Mouse (Mus musculus) forebrain, embryonic 13.5 days (tissue): ENCODE measurements around the gene Pnpla1. TPM values are rescaled to one million over a fixed set of nuclear protein-coding genes. Genes with fewer than 3 reads are reported as not detected.

Source experiments
- ATAC-seq: fragments of 200-750 bp; cut with Nextera tagmentation; 2 replicates; pipeline ENCODE4 v1.8.0; 2017
- H3K27ac ChIP-seq: fragments of 300-500 bp; sonication (generic); 2 replicates; pipeline ENCODE4 v1.5.1; 2015; ENCODE audit warnings: inconsistent platforms, mild to moderate bottlenecking, moderate library complexity
- H3K27me3 ChIP-seq: fragments of 300-500 bp; sonication (generic); 2 replicates; pipeline ENCODE4 v1.6.1; 2015; ENCODE audit warnings: mild to moderate bottlenecking, inconsistent platforms
- H3K36me3 ChIP-seq: fragments of 300-500 bp; sonication (generic); 2 replicates; pipeline ENCODE4 v1.6.1; 2015; ENCODE audit warnings: mild to moderate bottlenecking, inconsistent platforms; ENCODE audit not compliant: poor library complexity, severe bottlenecking
- H3K4me1 ChIP-seq: fragments of 300-500 bp; sonication (generic); 2 replicates; pipeline ENCODE4 v1.6.1; 2015; ENCODE audit warnings: inconsistent platforms
- H3K4me2 ChIP-seq: fragments of 300-500 bp; sonication (generic); 2 replicates; pipeline ENCODE4 v1.6.1; 2015; ENCODE audit warnings: inconsistent platforms, mild to moderate bottlenecking, moderate library complexity
- H3K4me3 ChIP-seq: fragments of 300-500 bp; sonication (generic); 2 replicates; pipeline ENCODE4 v1.5.1; 2015; ENCODE audit warnings: mild to moderate bottlenecking, inconsistent platforms
- H3K9ac ChIP-seq: fragments of 300-500 bp; sonication (generic); 2 replicates; pipeline ENCODE4 v1.6.1; 2015; ENCODE audit warnings: mild to moderate bottlenecking, inconsistent platforms
- H3K9me3 ChIP-seq: fragments of 300-500 bp; sonication (generic); replicated peaks from 2 replicates; pipeline ENCODE4 v1.6.1; 2016; ENCODE audit warnings: inconsistent platforms
- WGBS: fragments of 180-500 bp; shearing (Covaris S2); methylation state at CpG from one replicate; pipeline ENCODE4 v1.1.7; 2015; 5-methylcytosine and 5-hydroxymethylcytosine counted together
- polyA plus RNA-seq: library from polyadenylated mRNA; unstranded; fragments of >200 nt; fragmentation: Nextera tagmentation; extraction: Ambion mirVana; gene quantifications from 2 replicates; pipeline ENCODE4 v1.2.1, GENCODE M21; 2015

Pnpla1 gene
- polyA plus RNA-seq, 1 experiment from 2014 or later, result not detected

DNA sequence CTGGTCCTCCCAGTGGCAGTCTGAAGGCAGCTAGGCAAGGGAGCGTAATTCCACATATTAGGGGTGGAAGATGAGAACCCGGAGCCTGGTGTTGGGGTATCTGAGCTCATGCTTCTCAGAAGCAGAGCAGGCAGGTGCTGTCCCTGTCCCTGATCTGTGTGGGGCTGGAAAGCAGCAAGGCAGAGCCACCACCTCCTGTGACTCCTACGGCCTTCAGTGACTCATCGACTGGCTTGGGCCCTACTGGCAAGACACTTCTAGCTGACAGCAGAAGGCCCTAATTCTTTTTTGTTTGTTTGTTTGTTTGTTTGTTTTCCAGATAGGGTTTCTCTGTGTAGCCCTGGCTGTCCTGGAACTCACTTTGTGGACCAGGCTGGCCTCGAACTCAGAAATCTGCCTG, 7.7 kb upstream of the Pnpla1 start:
- Histone ChIP-seq H3K4me2 (no peak overlapping the region), H3K36me3 (no peaks in the 10 kb centered on the region), H3K27me3 (no peaks in the 10 kb centered on the region), H3K27ac (no peak overlapping the region), H3K4me3 (no peak overlapping the region), H3K9me3 (no peaks in the 10 kb centered on the region), H3K4me1 (no peaks in the 10 kb centered on the region), H3K9ac (no peak overlapping the region)
- ATAC-seq, result no peak
- 95% methylated on average over 5 of the region's 5 CpGs for WGBS

DNA sequence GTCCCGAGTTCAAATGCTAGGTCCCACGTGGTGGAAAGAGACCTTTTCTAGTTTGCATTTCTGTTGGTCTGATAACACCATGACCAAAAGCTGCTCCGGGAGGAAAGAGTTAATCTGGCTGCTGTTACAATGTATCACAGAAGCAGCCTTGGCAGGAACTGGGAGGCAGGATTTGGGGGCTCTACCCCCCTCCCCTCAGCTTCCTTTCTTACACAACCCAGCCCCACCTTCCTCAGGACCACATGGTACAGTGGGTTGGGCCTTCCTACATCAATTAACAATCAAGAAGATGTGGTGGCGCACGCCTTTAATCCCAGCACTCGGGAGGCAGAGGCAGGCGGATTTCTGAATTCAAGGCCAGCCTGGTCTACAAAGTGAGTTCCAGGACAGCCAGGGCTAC, 3.8 kb upstream of the Pnpla1 start:
- WGBS, result 84% methylated on average over 7 of the region's 7 CpGs
- no peaks in the 10 kb centered on the region for H3K27me3 ChIP-seq
- no peaks in the 10 kb centered on the region for H3K4me1 ChIP-seq
- H3K36me3 ChIP-seq, result 0 out of 2 replicates have a peak, but pooled peaks cover 4% of the 10 kb centered on the region
- no peak for ATAC-seq
- H3K4me2 ChIP-seq, result no peak overlapping the region
- H3K27ac ChIP-seq, result no peak overlapping the region
- no peak overlapping the region for H3K9ac ChIP-seq
- no peak overlapping the region for H3K4me3 ChIP-seq
- H3K9me3 ChIP-seq, result peaks cover 6% of the 10 kb centered on the region; the same call in 1 of the 2 replicates

DNA sequence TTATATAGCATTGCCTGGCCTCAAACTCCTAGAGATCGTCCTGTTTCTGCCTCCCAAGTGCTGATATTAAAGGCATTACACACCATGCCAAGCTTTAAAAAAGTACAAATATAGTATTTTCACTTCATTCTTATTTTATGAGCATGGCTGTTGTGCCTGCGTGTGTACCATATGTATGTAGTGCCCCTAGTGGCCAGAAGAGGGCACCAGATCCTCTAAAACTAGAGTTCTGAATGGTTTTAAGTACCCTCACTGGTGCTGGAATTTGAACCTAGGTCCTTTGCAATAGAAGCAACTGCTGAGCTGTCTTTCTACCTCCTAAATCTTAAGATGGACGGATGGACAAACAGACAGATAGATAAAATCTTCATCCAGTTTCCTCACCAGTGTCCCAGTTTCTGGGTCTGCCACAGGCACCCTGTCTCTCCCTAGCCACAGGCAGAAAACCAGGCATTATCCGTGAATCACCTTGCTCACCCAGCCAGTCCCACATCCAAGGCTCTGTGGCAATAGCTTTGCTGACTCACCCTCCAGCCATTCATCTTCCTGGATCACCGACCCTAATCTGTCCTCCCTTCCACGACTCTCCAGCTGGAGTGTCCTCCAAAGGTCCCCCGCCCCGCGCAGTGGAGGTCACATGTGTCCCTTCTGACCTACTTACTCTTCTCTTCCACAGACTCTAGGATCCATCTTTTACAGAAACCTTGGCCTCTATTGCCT, 2.9 kb upstream of the Pnpla1 start:
- Histone ChIP-seq H3K9me3 (peaks cover 6% of the 10 kb centered on the region; the same call in 1 of the 2 replicates), H3K27me3 (no peaks in the 10 kb centered on the region), H3K4me2 (no peak overlapping the region), H3K36me3 (0 out of 2 replicates have a peak, but pooled peaks cover 4% of the 10 kb centered on the region), H3K9ac (no peak overlapping the region), H3K27ac (no peak overlapping the region), H3K4me3 (no peak overlapping the region), H3K4me1 (no peaks in the 10 kb centered on the region)
- WGBS, result 85% methylated on average over 9 of the region's 9 CpGs
- ATAC-seq, result no peak

DNA sequence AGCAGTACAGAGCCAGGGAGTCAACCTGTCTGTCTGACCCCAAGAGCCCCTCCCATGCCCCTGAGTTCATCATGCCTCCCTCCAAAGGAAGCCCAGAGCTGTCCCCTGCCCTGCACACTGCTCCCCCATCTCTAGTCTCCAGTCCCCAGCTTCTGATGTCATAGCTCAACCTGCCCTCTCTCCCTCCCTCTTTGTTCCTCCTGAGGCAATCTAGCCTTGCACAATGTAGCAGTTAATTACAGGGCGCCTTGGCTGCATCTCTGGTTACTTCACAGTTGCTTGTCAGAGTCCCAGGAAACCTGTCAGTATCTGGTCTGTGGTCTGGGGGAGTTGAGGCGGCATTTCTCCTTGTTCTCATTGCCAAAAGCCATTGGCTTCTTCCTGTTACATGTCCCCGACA, 2.2 kb upstream of the Pnpla1 start:
- Histone ChIP-seq H3K4me1 (no peaks in the 10 kb centered on the region), H3K4me2 (no peak overlapping the region), H3K9ac (no peak overlapping the region), H3K36me3 (0 out of 2 replicates have a peak, but pooled peaks cover 4% of the 10 kb centered on the region), H3K4me3 (no peak overlapping the region), H3K9me3 (peaks cover 6% of the 10 kb centered on the region; the same call in 1 of the 2 replicates), H3K27ac (no peak overlapping the region), H3K27me3 (no peaks in the 10 kb centered on the region)
- no peak for ATAC-seq
- WGBS, result 59% methylated on average over 3 of the region's 3 CpGs

DNA sequence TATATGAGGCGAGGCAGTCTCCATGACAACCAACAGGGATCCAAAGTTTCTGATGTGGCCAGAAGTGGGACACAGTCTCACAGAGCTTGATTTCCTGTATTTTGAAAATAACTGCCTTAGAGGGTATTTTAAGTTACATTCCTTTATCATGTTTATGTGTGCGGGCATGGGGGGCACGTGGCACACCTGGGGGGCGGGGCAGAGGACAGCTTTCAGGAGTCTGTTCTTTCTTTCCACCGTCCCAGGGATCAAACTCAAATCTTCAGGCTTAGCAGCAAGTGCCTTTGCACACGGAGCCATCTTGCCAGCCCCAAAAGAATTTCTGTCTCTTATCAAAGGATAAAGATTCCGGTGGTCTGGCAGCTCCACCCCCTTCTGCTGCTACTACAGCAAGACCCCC, 5.7 kb downstream of the Pnpla1 start:
- Histone ChIP-seq H3K9me3 (no peaks in the 10 kb centered on the region), H3K4me2 (no peak overlapping the region), H3K27me3 (no peaks in the 10 kb centered on the region), H3K4me1 (no peaks in the 10 kb centered on the region), H3K4me3 (no peak overlapping the region), H3K36me3 (no peaks in the 10 kb centered on the region), H3K27ac (no peak overlapping the region), H3K9ac (no peak overlapping the region)
- ATAC-seq, result no peak
- 81% methylated on average over 7 of the region's 7 CpGs for WGBS

DNA sequence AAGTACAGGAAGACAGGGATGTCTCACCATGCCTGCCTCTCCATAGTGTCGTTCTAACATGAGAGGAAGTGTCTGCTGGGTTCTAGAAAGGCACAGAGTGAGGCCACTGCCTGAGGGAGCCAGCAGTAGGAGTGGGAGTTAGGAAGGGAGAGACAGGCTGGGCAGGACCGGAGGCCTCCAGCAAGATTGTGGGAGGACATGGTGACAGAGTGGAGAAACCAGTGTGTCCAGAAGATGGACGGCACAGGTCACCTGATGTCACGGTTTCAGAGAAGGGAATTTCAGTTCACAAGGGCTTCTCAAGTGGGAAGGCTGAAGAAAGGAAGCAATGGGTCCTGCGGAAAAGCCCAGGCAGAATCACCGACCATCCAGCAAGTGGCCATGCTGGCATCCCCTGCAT, 6.3 kb downstream of the Pnpla1 start:
- ATAC-seq, result no peak
- Histone ChIP-seq H3K9ac (no peak overlapping the region), H3K4me2 (no peak overlapping the region)

DNA sequence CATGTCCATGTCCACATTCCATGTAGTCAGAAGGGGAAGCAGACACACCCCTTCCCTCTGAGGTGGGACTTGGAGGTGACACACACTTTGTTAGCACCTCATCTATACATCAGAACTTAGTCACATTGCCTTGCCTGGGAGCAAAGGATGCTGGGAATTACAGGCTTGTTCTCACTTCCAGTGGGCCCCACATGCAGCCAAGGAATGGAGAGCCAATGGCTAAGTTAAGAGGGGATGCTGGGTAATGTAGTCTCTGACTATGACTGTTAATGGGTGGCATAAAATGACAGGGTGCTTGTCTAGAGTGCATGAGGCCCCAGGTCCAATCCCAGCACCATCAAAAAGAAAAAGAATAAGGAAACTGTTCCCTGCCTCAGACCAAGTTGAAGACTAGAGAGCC, 8.7 kb downstream of the Pnpla1 start:
- Histone ChIP-seq H3K9ac (no peak overlapping the region), H3K9me3 (no peaks in the 10 kb centered on the region), H3K27me3 (no peaks in the 10 kb centered on the region), H3K27ac (no peak overlapping the region), H3K4me3 (no peak overlapping the region), H3K4me1 (peaks cover 9% of the 10 kb centered on the region; the same call in 1 of the 2 replicates), H3K36me3 (no peaks in the 10 kb centered on the region), H3K4me2 (no peak overlapping the region)
- ATAC-seq, result no peak

More for the DNA sequence above, 6.3 kb downstream of the Pnpla1 start:
- peaks cover 3% of the 10 kb centered on the region; the same call in 1 of the 2 replicates for H3K4me1 ChIP-seq
- H3K9me3 ChIP-seq, result no peaks in the 10 kb centered on the region
- no peak overlapping the region for H3K27ac ChIP-seq
- WGBS, result 91% methylated on average over 6 of the region's 6 CpGs
- H3K4me3 ChIP-seq, result no peak overlapping the region
- H3K27me3 ChIP-seq, result no peaks in the 10 kb centered on the region
- no peaks in the 10 kb centered on the region for H3K36me3 ChIP-seq

DNA sequence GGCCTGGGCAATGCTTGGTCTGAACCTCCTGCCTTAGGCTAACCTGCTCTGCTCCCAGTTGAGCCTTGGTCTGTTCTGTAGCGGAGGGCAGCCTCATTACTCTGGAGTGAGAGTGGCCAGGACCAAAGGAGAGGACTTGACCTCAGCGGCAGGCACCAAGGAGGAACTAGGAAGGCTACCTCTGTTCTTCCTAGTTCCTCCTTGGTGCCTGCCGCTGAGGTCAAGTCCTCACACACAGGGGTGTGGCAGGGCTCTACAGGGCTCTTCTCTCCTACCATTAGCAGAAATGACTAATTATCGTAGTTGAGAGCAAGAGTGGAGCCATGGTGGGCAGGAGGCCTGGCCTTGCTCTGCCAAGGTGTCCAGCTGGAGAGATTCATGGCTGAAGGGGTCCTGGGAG, 9.2 kb downstream of the Pnpla1 start:
- H3K36me3 ChIP-seq, result no peaks in the 10 kb centered on the region

DNA sequence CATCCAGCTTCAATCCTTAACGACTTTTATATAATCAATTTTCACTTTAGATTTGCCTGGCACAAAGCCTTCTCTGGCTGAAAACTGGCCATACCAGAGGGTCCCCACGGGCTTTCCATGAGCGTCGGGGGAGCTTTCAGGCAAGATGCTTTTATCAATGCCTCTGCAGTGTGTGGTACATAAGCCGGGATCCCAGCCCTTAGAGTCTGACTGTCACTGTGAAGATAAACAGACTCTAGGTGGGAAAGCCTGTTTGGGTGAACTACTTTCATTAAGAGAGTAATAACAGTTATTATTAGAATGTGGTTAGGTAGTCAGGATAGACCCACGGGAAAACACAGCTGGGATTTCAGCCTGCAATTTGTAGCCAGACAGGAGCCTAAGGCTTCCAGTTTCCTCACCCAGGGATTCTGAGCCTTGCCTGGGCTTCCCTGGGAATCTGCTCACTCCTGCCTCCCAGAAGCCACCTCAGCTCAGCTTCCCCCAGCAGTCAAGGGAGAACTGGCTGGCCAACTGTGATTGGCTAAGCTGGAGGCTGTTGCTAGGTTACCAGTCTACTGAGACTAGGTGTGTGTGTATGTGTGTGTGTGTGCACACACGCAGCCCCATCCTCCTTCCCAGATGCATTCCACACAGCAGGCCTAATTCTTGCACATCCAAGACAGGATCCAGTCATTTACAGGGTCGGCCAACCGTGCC, 11.3 kb downstream of the Pnpla1 start:
- Histone ChIP-seq H3K9ac (no peak overlapping the region), H3K27ac (peak overlapping the region; percentile 70), H3K27me3 (no peaks in the 10 kb centered on the region), H3K9me3 (no peaks in the 10 kb centered on the region), H3K4me1 (peaks cover 9% of the 10 kb centered on the region; the same call in 1 of the 2 replicates), H3K4me3 (no peak overlapping the region), H3K36me3 (no peaks in the 10 kb centered on the region), H3K4me2 (no peak overlapping the region)
- peak; percentile 92 for ATAC-seq
- WGBS, result 71% methylated on average over 9 of the region's 9 CpGs

More for the DNA sequence above, 9.2 kb downstream of the Pnpla1 start:
- Histone ChIP-seq H3K4me2 (no peak overlapping the region), H3K27ac (no peak overlapping the region), H3K9me3 (no peaks in the 10 kb centered on the region), H3K27me3 (no peaks in the 10 kb centered on the region), H3K9ac (no peak overlapping the region), H3K4me1 (peaks cover 9% of the 10 kb centered on the region; the same call in 1 of the 2 replicates), H3K4me3 (no peak overlapping the region)
- ATAC-seq, result no peak
- WGBS, result 94% methylated on average over 4 of the region's 4 CpGs

DNA sequence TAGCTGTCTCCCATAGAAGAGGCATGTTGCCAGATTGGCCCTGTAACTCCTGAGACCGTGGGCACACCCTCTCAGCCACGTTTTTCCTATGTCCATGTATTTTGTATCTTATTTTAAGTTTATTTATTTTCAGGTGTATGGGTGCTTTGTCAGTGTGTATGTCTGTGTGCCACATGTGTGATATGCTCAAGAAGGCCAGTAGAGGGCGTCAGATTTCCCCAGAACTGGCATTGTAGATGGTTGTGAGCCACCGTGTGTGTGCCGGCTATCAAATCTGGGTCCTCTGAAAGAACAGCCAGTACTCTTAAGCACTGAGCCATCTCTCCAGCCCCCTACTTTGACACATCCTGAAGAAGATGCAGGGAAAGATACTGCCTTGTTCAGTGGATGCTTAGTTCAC, 12.2 kb downstream of the Pnpla1 start:
- Histone ChIP-seq H3K4me1 (peaks cover 9% of the 10 kb centered on the region; the same call in 1 of the 2 replicates), H3K36me3 (no peaks in the 10 kb centered on the region), H3K4me3 (no peak overlapping the region), H3K27me3 (no peaks in the 10 kb centered on the region), H3K27ac (peak overlapping the region; percentile 70), H3K9ac (no peak overlapping the region), H3K9me3 (no peaks in the 10 kb centered on the region), H3K4me2 (no peak overlapping the region)
- 69% methylated on average over 5 of the region's 5 CpGs for WGBS
- no peak for ATAC-seq

DNA sequence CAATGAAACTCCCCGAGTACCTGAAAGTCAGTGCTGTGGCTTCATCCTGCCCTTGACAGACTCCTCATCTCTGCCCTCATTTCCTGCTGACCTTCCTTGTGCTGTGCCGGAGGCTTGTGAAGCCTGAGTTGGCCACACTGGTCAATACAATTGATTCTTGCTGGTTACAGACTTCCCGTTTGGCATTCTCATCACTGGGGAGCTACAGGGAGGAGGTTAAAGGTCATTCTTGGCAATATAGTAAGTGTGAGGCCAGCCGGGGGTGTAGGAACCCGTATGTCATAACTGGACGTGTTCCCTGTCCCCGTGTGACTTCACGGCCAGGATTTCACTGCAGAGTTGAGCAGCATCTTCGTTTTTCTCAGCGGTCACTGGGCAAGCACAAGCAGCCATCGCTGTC, 13.6 kb downstream of the Pnpla1 start:
- WGBS, result 86% methylated on average over 11 of the region's 11 CpGs
- Histone ChIP-seq H3K36me3 (no peaks in the 10 kb centered on the region), H3K9ac (no peak overlapping the region), H3K27ac (no peak overlapping the region), H3K9me3 (no peaks in the 10 kb centered on the region), H3K4me3 (no peak overlapping the region), H3K4me1 (peaks cover 9% of the 10 kb centered on the region; the same call in 1 of the 2 replicates), H3K4me2 (no peak overlapping the region), H3K27me3 (no peaks in the 10 kb centered on the region)
- no peak for ATAC-seq

DNA sequence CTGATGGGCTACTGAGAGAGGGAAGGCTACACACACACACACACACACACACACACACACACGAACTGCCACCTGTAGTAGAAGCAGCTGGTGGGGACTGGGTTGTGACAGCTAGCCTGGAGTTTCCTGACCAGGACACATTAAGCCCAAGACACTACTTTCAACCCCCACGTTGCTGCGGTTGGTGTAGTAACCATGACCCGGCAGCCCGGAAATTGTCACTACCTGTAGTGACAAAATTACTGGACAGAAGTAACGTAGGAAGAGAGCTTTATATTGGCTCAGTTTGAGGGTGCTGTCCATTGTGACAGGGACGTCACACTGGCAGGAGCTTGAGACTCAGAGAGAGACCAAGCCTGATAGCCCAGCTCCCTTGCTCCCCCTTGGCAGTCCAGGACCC, 14.1 kb downstream of the Pnpla1 start:
- H3K36me3 ChIP-seq, result no peaks in the 10 kb centered on the region
- H3K9ac ChIP-seq, result no peak overlapping the region
- 86% methylated on average over 7 of the region's 7 CpGs for WGBS
- H3K4me3 ChIP-seq, result no peak overlapping the region
- no peak overlapping the region for H3K27ac ChIP-seq
- no peak overlapping the region for H3K4me2 ChIP-seq
- H3K4me1 ChIP-seq, result peaks cover 9% of the 10 kb centered on the region; the same call in 1 of the 2 replicates
- H3K9me3 ChIP-seq, result no peaks in the 10 kb centered on the region
- no peaks in the 10 kb centered on the region for H3K27me3 ChIP-seq
- ATAC-seq, result no peak
